Mouse (Mus musculus): ENCODE data around the gene Nfia. TPM values are rescaled to one million over a fixed set of nuclear protein-coding genes. Genes with fewer than 3 reads are reported as not detected.

The Nfia gene
- polyA plus RNA-seq, 1 experiment, result 8.1 TPM

- Histone ChIP-seq H3K27ac (ENCODE audit: control insufficient read depth, insufficient read depth, low read depth, low read length) (no peak overlapping the region), H3K4me1 (ENCODE audit: control insufficient read depth, insufficient read depth, low read length) (no peaks in the 10 kb centered on the region), H3K27me3 (ENCODE audit: control insufficient read depth, insufficient read depth, low read length) (no peaks in the 10 kb centered on the region), H3K4me3 (ENCODE audit: control insufficient read depth, low read depth, low read length) (no peak overlapping the region), H3K36me3 (ENCODE audit: control insufficient read depth, insufficient read depth, low read length) (no peaks in the 10 kb centered on the region)
- TF ChIP-seq POLR2A (IDR thresholded peaks at IDR 0.05; ENCODE audit: control insufficient read depth, low read depth, low read length), result no peak
- no peak for TF ChIP-seq CTCF (IDR thresholded peaks at IDR 0.05; ENCODE audit: control insufficient read depth, insufficient read depth, insufficient replicate concordance, low read depth, low read length)
Observed at GRCm38 (mm10) chr4:98116046-98116445, 343.5 kb downstream of the Nfia start.

GRCm38 (mm10) chr4:98118126-98118525, 345.6 kb downstream of the Nfia start:
- no peak for TF ChIP-seq POLR2A (IDR thresholded peaks at IDR 0.05; ENCODE audit: control insufficient read depth, low read depth, low read length)
- TF ChIP-seq CTCF (IDR thresholded peaks at IDR 0.05; ENCODE audit: control insufficient read depth, insufficient read depth, insufficient replicate concordance, low read depth, low read length), result no peak
- no peaks in the 10 kb centered on the region for H3K36me3 ChIP-seq (ENCODE audit: control insufficient read depth, insufficient read depth, low read length)
- no peak overlapping the region for H3K4me3 ChIP-seq (ENCODE audit: control insufficient read depth, low read depth, low read length)
- H3K27me3 ChIP-seq (ENCODE audit: control insufficient read depth, insufficient read depth, low read length), result no peaks in the 10 kb centered on the region
- H3K4me1 ChIP-seq (ENCODE audit: control insufficient read depth, insufficient read depth, low read length), result no peaks in the 10 kb centered on the region
- no peak overlapping the region for H3K27ac ChIP-seq (ENCODE audit: control insufficient read depth, insufficient read depth, low read depth, low read length)

- no peaks in the 10 kb centered on the region for H3K4me1 ChIP-seq (ENCODE audit: control insufficient read depth, insufficient read depth, low read length)
- no peaks in the 10 kb centered on the region for H3K36me3 ChIP-seq (ENCODE audit: control insufficient read depth, insufficient read depth, low read length)
- no peak overlapping the region for H3K4me3 ChIP-seq (ENCODE audit: control insufficient read depth, low read depth, low read length)
- no peak for TF ChIP-seq CTCF (IDR thresholded peaks at IDR 0.05; ENCODE audit: control insufficient read depth, insufficient read depth, insufficient replicate concordance, low read depth, low read length)
- H3K27ac ChIP-seq (ENCODE audit: control insufficient read depth, insufficient read depth, low read depth, low read length), result no peak overlapping the region
- H3K27me3 ChIP-seq (ENCODE audit: control insufficient read depth, insufficient read depth, low read length), result no peaks in the 10 kb centered on the region
Observed at GRCm38 (mm10) chr4:98118761-98119675, 346.5 kb downstream of the Nfia start.

- Histone ChIP-seq H3K4me1 (ENCODE audit: control insufficient read depth, insufficient read depth, low read length) (no peaks in the 10 kb centered on the region), H3K36me3 (ENCODE audit: control insufficient read depth, insufficient read depth, low read length) (no peaks in the 10 kb centered on the region), H3K27me3 (ENCODE audit: control insufficient read depth, insufficient read depth, low read length) (no peaks in the 10 kb centered on the region), H3K4me3 (ENCODE audit: control insufficient read depth, low read depth, low read length) (no peak overlapping the region), H3K27ac (ENCODE audit: control insufficient read depth, insufficient read depth, low read depth, low read length) (no peak overlapping the region)
- no peak for TF ChIP-seq CTCF (IDR thresholded peaks at IDR 0.05; ENCODE audit: control insufficient read depth, insufficient read depth, insufficient replicate concordance, low read depth, low read length)
Observed at GRCm38 (mm10) chr4:98119949-98120531, 347.5 kb downstream of the Nfia start.

- TF ChIP-seq CTCF (IDR thresholded peaks at IDR 0.05; ENCODE audit: control insufficient read depth, insufficient read depth, insufficient replicate concordance, low read depth, low read length), result no peak
- TF ChIP-seq POLR2A (IDR thresholded peaks at IDR 0.05; ENCODE audit: control insufficient read depth, low read depth, low read length), result no peak
- Histone ChIP-seq H3K4me3 (ENCODE audit: control insufficient read depth, low read depth, low read length) (no peak overlapping the region), H3K27ac (ENCODE audit: control insufficient read depth, insufficient read depth, low read depth, low read length) (no peak overlapping the region), H3K27me3 (ENCODE audit: control insufficient read depth, insufficient read depth, low read length) (no peaks in the 10 kb centered on the region), H3K4me1 (ENCODE audit: control insufficient read depth, insufficient read depth, low read length) (no peaks in the 10 kb centered on the region), H3K36me3 (ENCODE audit: control insufficient read depth, insufficient read depth, low read length) (no peaks in the 10 kb centered on the region)
Observed at GRCm38 (mm10) chr4:98120706-98121340, 348.3 kb downstream of the Nfia start.

GRCm38 (mm10) chr4:98126003-98126677, 353.6 kb downstream of the Nfia start:
- H3K36me3 ChIP-seq (ENCODE audit: control insufficient read depth, insufficient read depth, low read length), result no peaks in the 10 kb centered on the region
- TF ChIP-seq POLR2A (IDR thresholded peaks at IDR 0.05; ENCODE audit: control insufficient read depth, low read depth, low read length) (no peak), CTCF (IDR thresholded peaks at IDR 0.05; ENCODE audit: control insufficient read depth, insufficient read depth, insufficient replicate concordance, low read depth, low read length) (no peak)
- H3K4me3 ChIP-seq (ENCODE audit: control insufficient read depth, low read depth, low read length), result no peak overlapping the region
- H3K4me1 ChIP-seq (ENCODE audit: control insufficient read depth, insufficient read depth, low read length), result no peaks in the 10 kb centered on the region
- no peak overlapping the region for H3K27ac ChIP-seq (ENCODE audit: control insufficient read depth, insufficient read depth, low read depth, low read length)
- no peaks in the 10 kb centered on the region for H3K27me3 ChIP-seq (ENCODE audit: control insufficient read depth, insufficient read depth, low read length)

- no peaks in the 10 kb centered on the region for H3K4me1 ChIP-seq (ENCODE audit: control insufficient read depth, insufficient read depth, low read length)
- no peaks in the 10 kb centered on the region for H3K27me3 ChIP-seq (ENCODE audit: control insufficient read depth, insufficient read depth, low read length)
- H3K27ac ChIP-seq (ENCODE audit: control insufficient read depth, insufficient read depth, low read depth, low read length), result no peak overlapping the region
- no peak overlapping the region for H3K4me3 ChIP-seq (ENCODE audit: control insufficient read depth, low read depth, low read length)
- TF ChIP-seq POLR2A (IDR thresholded peaks at IDR 0.05; ENCODE audit: control insufficient read depth, low read depth, low read length), result no peak
- no peak for TF ChIP-seq CTCF (IDR thresholded peaks at IDR 0.05; ENCODE audit: control insufficient read depth, insufficient read depth, insufficient replicate concordance, low read depth, low read length)
- no peaks in the 10 kb centered on the region for H3K36me3 ChIP-seq (ENCODE audit: control insufficient read depth, insufficient read depth, low read length)
Observed at GRCm38 (mm10) chr4:98130798-98131197, 358.3 kb downstream of the Nfia start.
